ENCODE assay signal across 1 mouse cellular context in the genomic region with DNA sequence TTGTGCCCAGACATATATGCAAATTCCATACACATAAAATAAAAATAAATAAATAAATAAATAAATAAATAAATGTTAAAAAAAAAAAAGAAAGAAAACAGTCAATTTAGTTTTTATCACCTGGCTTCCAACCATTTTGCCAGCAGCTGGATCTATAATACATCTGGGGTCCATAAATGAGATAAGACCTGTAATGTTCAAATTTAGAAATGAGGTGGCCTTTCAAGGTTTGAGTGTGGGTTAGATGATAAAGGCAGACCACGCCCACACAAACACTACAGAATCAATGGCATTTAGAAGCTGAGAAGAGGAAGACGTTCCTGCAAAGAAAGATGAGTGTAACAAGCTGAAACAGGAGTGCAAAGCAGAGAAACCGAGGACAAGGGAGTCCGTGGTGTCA.
A peak's percentile ranks its signal among the peaks of the same experiment; 100 is the strongest.
TF ChIP-seq lines count a peak whose summit lies in the region.

No protein-coding gene starts in this region.

TF ChIP-seq in MEL, 35 proteins besides CTCF, POLR2A, EP300 and RAD21:
- no peak for TF ChIP-seq JUND (IDR thresholded peaks at IDR 0.05; ENCODE audit: low read depth, low read length)
- TF ChIP-seq RCOR1 (IDR thresholded peaks at IDR 0.05; ENCODE audit: low read depth, low read length) = no peak
- TF ChIP-seq MXI1 (IDR thresholded peaks at IDR 0.05; ENCODE audit: low read depth, low read length) = no peak
- TF ChIP-seq E2F4 (IDR thresholded peaks at IDR 0.05; ENCODE audit: borderline replicate concordance, low read depth, low read length) = no peak
- TF ChIP-seq USF1 (IDR thresholded peaks at IDR 0.05; ENCODE audit: low read depth, low read length) = no peak
- TF ChIP-seq TAL1 (IDR thresholded peaks at IDR 0.05; ENCODE audit: low read length) = peak; percentile 36
- peak; percentile 68; the same call in 1 of the 2 replicates for TF ChIP-seq ZNF384 (IDR thresholded peaks at IDR 0.05; ENCODE audit: low read depth, low read length)
- TF ChIP-seq TCF12 (IDR thresholded peaks at IDR 0.05; ENCODE audit: low read depth, low read length) = peak; percentile 74
- TF ChIP-seq ETS1 (IDR thresholded peaks at IDR 0.05; ENCODE audit: low read depth, low read length) = peak; percentile 92
- TF ChIP-seq MEF2A (IDR thresholded peaks at IDR 0.05; ENCODE audit: extremely low read depth, insufficient replicate concordance, low read depth, low read length, poor library complexity, severe bottlenecking) = peak; percentile 84
- TF ChIP-seq KAT2A (conservative IDR thresholded peaks at IDR 0.05; ENCODE audit: low read depth, low read length) = no peak
- no peak for TF ChIP-seq CHD2 (IDR thresholded peaks at IDR 0.05; ENCODE audit: low read length)
- peak; percentile 66; the same call in 1 of the 2 replicates for TF ChIP-seq GATA1 (IDR thresholded peaks at IDR 0.05; ENCODE audit: low read depth, low read length)
